In the genomic region with DNA sequence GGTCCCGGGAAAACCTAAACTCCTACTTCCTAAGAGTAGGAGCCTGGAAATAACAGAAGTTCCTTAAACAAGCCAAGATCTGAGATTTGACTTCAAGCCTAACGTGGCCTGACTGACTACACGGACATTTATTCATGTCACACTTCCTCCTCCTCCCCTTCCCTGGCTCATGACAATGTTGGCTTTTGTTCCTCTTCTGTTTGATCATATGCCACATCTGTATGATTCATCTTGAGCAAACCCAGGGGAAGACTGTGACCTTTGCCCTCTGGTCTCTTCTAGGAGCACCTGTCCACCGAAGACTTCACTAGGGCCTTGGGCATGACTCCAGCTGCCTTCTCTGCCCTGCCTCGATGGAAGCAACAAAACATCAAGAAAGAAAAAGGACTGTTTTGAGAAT, we compare ENCODE assay signal across 13 mouse cellular contexts. TPM values are rescaled to one million over a fixed set of nuclear protein-coding genes. Genes with fewer than 3 reads are reported as not detected.
DNase-seq lines count a peak whose midpoint lies in the region; ATAC-seq lines count a peak whose summit lies in the region.
"Had no signal": no experiment of that assay in that cellular context is flagged by ENCODE, and none has a peak within 500 bp of the region (broad histone marks: within the 10 kb centered on the region; RNA-seq: fewer than 3 reads in every experiment).

No protein-coding gene starts in this region.

- no peak overlapping the region for H3K9ac ChIP-seq in intestine, embryonic 16.5 days (ENCODE audit: low read depth, low read length)
- no peak overlapping the region for H3K9ac ChIP-seq in forebrain, embryonic 15.5 days (replicated peaks)
- no peak overlapping the region for H3K9ac ChIP-seq in hindbrain, embryonic 11.5 days (ENCODE audit: low read depth, low read length)

- peak; percentile 21 for DNase-seq in heart, adult 8-10 months (ENCODE audit: low spot score)
- no peak for DNase-seq in heart, embryonic 10.5 days (ENCODE audit: low spot score)
- DNase-seq in A20 (ENCODE audit: low read depth, low spot score) = peak; percentile 41
- DNase-seq in hindbrain, embryonic 11.5 days (ENCODE audit: low spot score) = no peak
- DNase-seq in left cerebral cortex, postnatal 14 days (ENCODE audit: low spot score in 2 of 2) = no peak
- DNase-seq: adrenal gland, adult 8-10 months; spleen, adult 18-20 months; thymus, adult 2 months had no signal

- peaks cover 6% of the 10 kb centered on the region for H3K4me1 ChIP-seq in heart, embryonic 10.5 days
- peaks cover 11% of the 10 kb centered on the region for H3K4me1 ChIP-seq in intestine, embryonic 16.5 days (ENCODE audit: control insufficient read depth, insufficient read depth, low read length)
- no peaks in the 10 kb centered on the region for H3K4me1 ChIP-seq in forebrain, embryonic 15.5 days
- H3K4me1 ChIP-seq in hindbrain, embryonic 11.5 days (replicated peaks; ENCODE audit: control insufficient read depth, insufficient read depth, low read length) = no peaks in the 10 kb centered on the region

- no peak overlapping the region for H3K4me3 ChIP-seq in heart, embryonic 10.5 days
- no peak overlapping the region for H3K4me3 ChIP-seq in intestine, embryonic 16.5 days (ENCODE audit: low read length)
- no peak overlapping the region for H3K4me3 ChIP-seq in forebrain, embryonic 15.5 days
- no peak overlapping the region for H3K4me3 ChIP-seq in hindbrain, embryonic 11.5 days (ENCODE audit: low read depth, low read length)
- H3K4me3 ChIP-seq: erythroblast, embryonic 14.5 days; limb, embryonic 10.5 days had no signal

- no peak overlapping the region for H3K4me2 ChIP-seq in intestine, embryonic 16.5 days (ENCODE audit: low read depth, low read length)
- no peak overlapping the region for H3K4me2 ChIP-seq in forebrain, embryonic 15.5 days (replicated peaks)
- H3K4me2 ChIP-seq in hindbrain, embryonic 11.5 days (replicated peaks; ENCODE audit: low read depth, low read length) = no peak overlapping the region

- intact Hi-C loops in left cerebral cortex, postnatal 14 days (cut with DNase I) = no loop called here

- no peak overlapping the region for H3K27ac ChIP-seq in heart, embryonic 10.5 days
- peak overlapping the region; percentile 81 for H3K27ac ChIP-seq in intestine, embryonic 16.5 days (ENCODE audit: low read length)
- no peak overlapping the region for H3K27ac ChIP-seq in forebrain, embryonic 15.5 days (replicated peaks)
- H3K27ac ChIP-seq in hindbrain, embryonic 11.5 days (ENCODE audit: low read depth, low read length) = no peak overlapping the region
- H3K27ac ChIP-seq: limb, embryonic 10.5 days had no signal

- no peaks in the 10 kb centered on the region for H3K27me3 ChIP-seq in heart, embryonic 10.5 days (ENCODE audit: insufficient read depth, poor library complexity, severe bottlenecking)
- no peaks in the 10 kb centered on the region for H3K27me3 ChIP-seq in intestine, embryonic 16.5 days (replicated peaks; ENCODE audit: control insufficient read depth, insufficient read depth, low read length)
- H3K27me3 ChIP-seq in forebrain, embryonic 15.5 days = no peaks in the 10 kb centered on the region
- H3K27me3 ChIP-seq in hindbrain, embryonic 11.5 days (ENCODE audit: control insufficient read depth, insufficient read depth, low read length) = no peaks in the 10 kb centered on the region

- WGBS in heart, embryonic 10.5 days = 78% methylated on average over 5 of the region's 5 CpGs
- WGBS in intestine, embryonic 16.5 days = 37% methylated on average over 5 of the region's 5 CpGs
- 79% methylated on average over 5 of the region's 5 CpGs for WGBS in forebrain, embryonic 15.5 days
- WGBS in hindbrain, embryonic 11.5 days = 75% methylated on average over 5 of the region's 5 CpGs

- peaks cover 47% of the 10 kb centered on the region for H3K36me3 ChIP-seq in heart, embryonic 10.5 days
- peaks cover 5% of the 10 kb centered on the region for H3K36me3 ChIP-seq in intestine, embryonic 16.5 days (ENCODE audit: control insufficient read depth, insufficient read depth, low read length)
- peaks cover 31% of the 10 kb centered on the region for H3K36me3 ChIP-seq in forebrain, embryonic 15.5 days
- H3K36me3 ChIP-seq in hindbrain, embryonic 11.5 days (ENCODE audit: control insufficient read depth, insufficient read depth, low read length) = peaks cover 2% of the 10 kb centered on the region; the same call in 1 of the 2 replicates

- H3K9me3 ChIP-seq in heart, embryonic 10.5 days = no peaks in the 10 kb centered on the region
- H3K9me3 ChIP-seq in intestine, embryonic 16.5 days (ENCODE audit: control insufficient read depth, low read length) = no peaks in the 10 kb centered on the region
- H3K9me3 ChIP-seq in forebrain, embryonic 15.5 days = no peaks in the 10 kb centered on the region
- H3K9me3 ChIP-seq in hindbrain, embryonic 11.5 days (ENCODE audit: control insufficient read depth, low read length) = no peaks in the 10 kb centered on the region
- H3K9me3 ChIP-seq: limb, embryonic 10.5 days had no signal

- peak; percentile 60 for ATAC-seq in intestine, embryonic 16.5 days
- peak; percentile 87 for ATAC-seq in monocyte, adult 5-6 weeks (replicated peaks; ENCODE audit: insufficient number of reproducible peaks, low FRiP score, low TSS enrichment, poor library complexity, severe bottlenecking)
- no peak for ATAC-seq in forebrain, embryonic 15.5 days (replicated peaks)
- ATAC-seq in hindbrain, embryonic 11.5 days (ENCODE audit: low FRiP score) = no peak

RNA-seq across cellular contexts. Expression of gene Vil1, which starts 25.4 kb away (rescaled TPM):
- 1 to 10 TPM in 3 of 4 experiments, under 1 TPM in 1; 0.98 to 2.0 (median 1.7) TPM for total RNA-seq in heart, adult 8-10 months (2022)
- polyA plus RNA-seq in heart, embryonic 10.5 days (2016; fragmentation: Nextera tagmentation; extraction: Ambion mirVana) = 0.94 and 1.1 TPM in 2 replicates
- polyA plus RNA-seq in intestine, embryonic 16.5 days (2015; fragmentation: Nextera tagmentation; extraction: Ambion mirVana) = 207 and 244 TPM in 2 replicates
- total RNA-seq in monocyte, adult 5-6 weeks (2017) = 0.87 to 1.9 TPM in 2 of 3 replicates, not detected in the other
- 0.27 and 0.29 TPM in 2 replicates for polyA plus RNA-seq in forebrain, embryonic 15.5 days (2015; fragmentation: Nextera tagmentation; extraction: Ambion mirVana)
- polyA plus RNA-seq in hindbrain, embryonic 11.5 days (2014; fragmentation: Nextera tagmentation; extraction: Ambion mirVana) = 0.11 and 0.13 TPM in 2 replicates
- 1 to 10 TPM in 1 of 2 experiments, under 1 TPM in 1; 0.64 to 1.1 TPM for total RNA-seq in left cerebral cortex, postnatal 14 days (2021)
- polyA plus RNA-seq: erythroblast, embryonic 14.5 days had no signal

RNA-seq across cellular contexts. Expression of gene Ctdsp1, which starts 43.3 kb away (rescaled TPM):
- 100 to 1,000 TPM; 115 to 130 (median 121) TPM for total RNA-seq in heart, adult 8-10 months (2022)
- polyA plus RNA-seq in heart, embryonic 10.5 days (2016; fragmentation: Nextera tagmentation; extraction: Ambion mirVana) = 55.9 and 69.2 TPM in 2 replicates
- polyA plus RNA-seq in intestine, embryonic 16.5 days (2015; fragmentation: Nextera tagmentation; extraction: Ambion mirVana) = 69.4 and 72.3 TPM in 2 replicates
- 31.8 to 64.2 TPM (median 34.4 TPM) in 3 replicates for total RNA-seq in monocyte, adult 5-6 weeks (2017)
- 21.4 and 22.4 TPM in 2 replicates for polyA plus RNA-seq in forebrain, embryonic 15.5 days (2015; fragmentation: Nextera tagmentation; extraction: Ambion mirVana)
- 36.3 and 42.0 TPM in 2 replicates for polyA plus RNA-seq in hindbrain, embryonic 11.5 days (2014; fragmentation: Nextera tagmentation; extraction: Ambion mirVana)
- 10 to 100 TPM; 17.7 to 25.5 TPM for total RNA-seq in left cerebral cortex, postnatal 14 days (2021)

RNA-seq across cellular contexts. Expression of gene Slc11a1, which starts 59.6 kb away (rescaled TPM):
- 1 to 10 TPM; 3.9 to 6.6 (median 5.1) TPM for total RNA-seq in heart, adult 8-10 months (2022)
- 1.1 and 1.6 TPM in 2 replicates for polyA plus RNA-seq in heart, embryonic 10.5 days (2016; fragmentation: Nextera tagmentation; extraction: Ambion mirVana)
- polyA plus RNA-seq in intestine, embryonic 16.5 days (2015; fragmentation: Nextera tagmentation; extraction: Ambion mirVana) = 8.0 and 8.9 TPM in 2 replicates
- total RNA-seq in monocyte, adult 5-6 weeks (2017) = 180 to 306 TPM (median 249 TPM) in 3 replicates
- 1.9 and 3.2 TPM in 2 replicates for polyA plus RNA-seq in forebrain, embryonic 15.5 days (2015; fragmentation: Nextera tagmentation; extraction: Ambion mirVana)
- 1.3 and 1.4 TPM in 2 replicates for polyA plus RNA-seq in hindbrain, embryonic 11.5 days (2014; fragmentation: Nextera tagmentation; extraction: Ambion mirVana)
- 1 to 10 TPM; 3.4 to 4.3 TPM for total RNA-seq in left cerebral cortex, postnatal 14 days (2021)

Comparison
In these comparisons a context has a peak if more than half of its experiments do, and no peak if none do; other contexts are left out.
1. DNase-seq: peak in heart, adult 8-10 months (single experiment) and A20 (single experiment); none in heart, embryonic 10.5 days (single experiment), hindbrain, embryonic 11.5 days (single experiment) and left cerebral cortex, postnatal 14 days (0 of 2).
2. ATAC-seq: peak in intestine, embryonic 16.5 days (single experiment) and monocyte, adult 5-6 weeks (single experiment); none in forebrain, embryonic 15.5 days (single experiment) and hindbrain, embryonic 11.5 days (single experiment).
3. RNA of gene Vil1, which starts 25.4 kb away (polyA plus RNA-seq): 207 to 244 TPM in intestine, embryonic 16.5 days; 0.94 to 1.1 TPM in heart, embryonic 10.5 days, 0.27 to 0.29 TPM in forebrain, embryonic 15.5 days and 0.11 to 0.13 TPM in hindbrain, embryonic 11.5 days; every median in the first group is over 10 times any median in the second.